Mouse (Mus musculus) kidney, embryonic 14.5 days (tissue): Measurements from ENCODE around the gene Eci2. TPM values are rescaled to one million over a fixed set of nuclear protein-coding genes. Genes with fewer than 3 reads are reported as not detected.
"Not testable (repeated sequence)": the region's sequence is repeated elsewhere in the genome, so short reads cannot be mapped to it uniquely, and the experiment has no call there.

Experiments used
- ATAC-seq: fragments of 200-750 bp; cut with Nextera tagmentation; 2 replicates; pipeline ENCODE4 v1.8.0; 2017; ENCODE audit warnings: moderate number of reproducible peaks, mild to moderate bottlenecking, moderate TSS enrichment, moderate library complexity; ENCODE audit not compliant: low FRiP score, low TSS enrichment
- H3K27ac ChIP-seq: fragments of 300-500 bp; sonication (generic); 2 replicates; pipeline ENCODE4 v1.5.1; 2014; ENCODE audit warnings: low read depth, mild to moderate bottlenecking, low read length, moderate library complexity, mixed read lengths
- H3K27me3 ChIP-seq: fragments of 300-500 bp; sonication (generic); 2 replicates; pipeline ENCODE4 v1.6.1; 2014; ENCODE audit warnings: mild to moderate bottlenecking, low read length; ENCODE audit not compliant: control insufficient read depth, insufficient read depth
- H3K36me3 ChIP-seq: fragments of 300-500 bp; sonication (generic); 2 replicates; pipeline ENCODE4 v1.6.1; 2014; ENCODE audit warnings: low read length, mixed read lengths; ENCODE audit not compliant: control insufficient read depth, insufficient read depth
- H3K4me1 ChIP-seq: fragments of 300-500 bp; sonication (generic); 2 replicates; pipeline ENCODE4 v1.6.1; 2014; ENCODE audit warnings: low read length, mixed read lengths; ENCODE audit not compliant: control insufficient read depth, insufficient read depth
- H3K4me2 ChIP-seq: fragments of 300-500 bp; sonication (generic); replicated peaks from 2 replicates; pipeline ENCODE4 v1.6.1; 2014; ENCODE audit warnings: low read depth, mild to moderate bottlenecking, low read length
- H3K4me3 ChIP-seq: fragments of 300-500 bp; sonication (generic); 2 replicates; pipeline ENCODE4 v1.5.1; 2014; ENCODE audit warnings: mild to moderate bottlenecking, low read length
- H3K9ac ChIP-seq: fragments of 300-500 bp; sonication (generic); 2 replicates; pipeline ENCODE4 v1.6.1; 2014; ENCODE audit warnings: low read depth, mild to moderate bottlenecking, low read length, moderate library complexity
- H3K9me3 ChIP-seq: fragments of 300-500 bp; sonication (generic); 2 replicates; pipeline ENCODE4 v1.6.1; 2016; ENCODE audit warnings: low read length; ENCODE audit not compliant: control insufficient read depth
- WGBS: fragments of 180-500 bp; shearing (Covaris S2); extraction: QIAGEN DNeasy Blood & Tissue Kit; methylation state at CpG from one replicate; pipeline ENCODE4 v1.1.7; 2014; 5-methylcytosine and 5-hydroxymethylcytosine counted together
- polyA plus RNA-seq: library from polyadenylated mRNA; unstranded; fragments of >200 nt; fragmentation: Nextera tagmentation; extraction: Ambion mirVana; gene quantifications from 2 replicates; pipeline ENCODE4 v1.2.1, GENCODE M21; 2014

Gene Eci2
- polyA plus RNA-seq, 1 experiment from 2014 or later: 139 TPM

DNA sequence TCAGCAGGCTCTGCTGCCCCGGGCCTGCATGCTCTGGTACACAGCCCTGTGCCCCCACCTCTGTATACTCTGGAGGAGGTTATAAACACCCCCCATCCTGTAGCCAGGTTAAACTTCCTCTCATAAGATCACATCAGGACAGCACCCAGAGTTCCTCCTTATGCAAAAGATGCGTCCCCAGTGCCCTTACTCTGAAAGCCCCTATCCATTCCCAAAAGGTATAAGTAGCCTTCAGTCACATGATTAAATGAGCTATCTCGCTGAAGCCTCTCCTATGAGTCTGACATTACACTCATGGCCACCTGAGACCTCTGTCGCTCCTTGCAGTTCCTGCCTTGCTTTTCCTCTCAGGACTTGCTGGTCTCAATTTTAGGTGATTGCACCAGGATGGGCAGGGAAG, 6.7 kb upstream of the Eci2 start:
- no peak overlapping the region for H3K9ac ChIP-seq
- no peak overlapping the region for H3K4me2 ChIP-seq
- no peak overlapping the region for H3K4me3 ChIP-seq
- no peaks in the 10 kb centered on the region for H3K4me1 ChIP-seq
- no peak overlapping the region for H3K27ac ChIP-seq
- H3K36me3 ChIP-seq: no peaks in the 10 kb centered on the region
- no peaks in the 10 kb centered on the region for H3K27me3 ChIP-seq
- 78% methylated on average over 4 of the region's 4 CpGs for WGBS
- H3K9me3 ChIP-seq: no peaks in the 10 kb centered on the region
- ATAC-seq: no peak

DNA sequence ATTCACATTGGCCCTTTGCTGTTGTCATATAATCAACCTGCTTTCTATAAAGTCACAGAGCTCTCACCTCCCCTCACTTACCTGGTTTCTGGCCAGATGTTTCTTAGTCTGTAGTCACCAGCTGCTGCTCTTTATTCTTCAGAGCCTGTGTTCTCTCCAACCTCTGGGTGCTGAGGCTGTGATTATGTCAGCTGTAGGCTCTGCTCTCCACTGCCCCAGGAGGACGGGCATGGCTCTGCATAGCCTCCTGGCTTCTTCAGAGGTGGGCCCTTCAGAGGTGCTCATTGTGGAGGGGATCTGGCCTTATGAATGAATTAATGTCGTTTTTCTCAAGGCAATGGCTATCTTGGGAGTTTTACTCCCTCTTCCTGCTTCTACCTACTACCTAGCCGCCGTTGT, 4.8 kb upstream of the Eci2 start:
- H3K36me3 ChIP-seq: no peaks in the 10 kb centered on the region
- H3K4me2 ChIP-seq: no peak overlapping the region
- no peak overlapping the region for H3K4me3 ChIP-seq
- H3K4me1 ChIP-seq: no peaks in the 10 kb centered on the region
- H3K27me3 ChIP-seq: no peaks in the 10 kb centered on the region
- no peaks in the 10 kb centered on the region for H3K9me3 ChIP-seq
- no peak overlapping the region for H3K27ac ChIP-seq
- no peak overlapping the region for H3K9ac ChIP-seq
- 79% methylated on average over 4 of the region's 4 CpGs for WGBS
- ATAC-seq: no peak

DNA sequence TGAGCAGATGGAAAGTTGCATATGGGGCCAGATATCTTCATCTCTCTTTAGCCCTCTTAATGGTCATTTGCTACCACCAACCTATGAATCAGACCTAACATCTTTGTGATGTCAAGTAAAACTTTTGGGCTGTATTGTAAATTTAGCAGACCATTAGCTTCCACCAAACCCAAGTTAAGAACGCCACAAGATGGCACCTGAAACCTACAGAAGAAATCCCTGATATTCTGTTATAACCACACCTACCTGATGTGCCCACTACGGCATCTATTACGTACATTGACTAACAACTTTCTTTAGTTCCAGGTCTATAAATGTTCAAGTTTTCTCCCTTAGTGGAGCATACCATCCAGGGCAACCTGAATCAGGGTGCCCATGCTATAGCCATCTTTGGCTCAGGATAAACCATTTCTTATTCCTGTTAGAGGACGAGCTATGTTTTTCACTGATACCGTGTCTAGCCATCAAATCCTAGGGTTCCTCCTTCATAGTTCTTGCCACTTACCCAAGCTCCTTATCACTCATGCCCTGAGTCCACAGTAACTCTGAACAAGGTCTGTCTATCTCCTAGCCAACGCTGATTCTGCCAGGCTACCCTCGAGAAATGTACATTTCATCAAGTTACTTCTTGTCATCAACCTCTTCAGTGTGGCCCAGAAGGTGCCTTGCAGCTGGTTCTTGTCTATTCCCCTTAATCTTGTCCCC, 4.2 kb upstream of the Eci2 start:
- Histone ChIP-seq H3K4me3 (no peak overlapping the region), H3K9me3 (no peaks in the 10 kb centered on the region), H3K9ac (no peak overlapping the region), H3K27me3 (no peaks in the 10 kb centered on the region), H3K36me3 (no peaks in the 10 kb centered on the region), H3K27ac (no peak overlapping the region), H3K4me2 (no peak overlapping the region), H3K4me1 (no peaks in the 10 kb centered on the region)
- 87% methylated on average over 7 of the region's 7 CpGs for WGBS
- ATAC-seq: no peak

DNA sequence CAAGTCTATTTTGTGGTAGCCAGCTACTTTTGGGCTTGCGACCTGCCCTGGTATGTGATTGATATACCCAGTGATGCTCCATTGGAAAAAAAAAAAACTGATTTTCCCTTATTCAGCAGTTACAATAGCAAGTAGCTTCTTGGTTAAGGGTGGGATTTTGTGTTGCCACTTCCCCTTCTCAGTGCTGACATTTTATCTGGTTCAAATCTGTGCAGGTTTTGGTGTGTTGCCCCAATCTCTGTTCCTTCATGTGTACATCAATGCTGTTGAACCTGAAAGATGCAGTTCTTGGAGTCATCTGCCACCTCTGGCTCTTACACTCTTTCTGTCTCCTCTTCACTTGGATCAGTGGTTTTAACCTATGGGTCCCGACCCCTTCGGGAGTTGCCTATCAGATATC, 1.5 kb upstream of the Eci2 start:
- no peaks in the 10 kb centered on the region for H3K4me1 ChIP-seq
- 81% methylated on average over 3 of the region's 3 CpGs for WGBS
- H3K9me3 ChIP-seq: no peaks in the 10 kb centered on the region
- H3K4me2 ChIP-seq: no peak overlapping the region
- no peak overlapping the region for H3K27ac ChIP-seq
- no peaks in the 10 kb centered on the region for H3K27me3 ChIP-seq
- ATAC-seq: no peak
- no peak overlapping the region for H3K9ac ChIP-seq
- no peak overlapping the region for H3K4me3 ChIP-seq
- H3K36me3 ChIP-seq: no peaks in the 10 kb centered on the region

GRCm38 (mm10) chr13:35023401-35023800, 3.5 kb downstream of the Eci2 start:
- 72% methylated on average over 1 of the region's 1 CpGs for WGBS
- H3K27me3 ChIP-seq, H3K27ac ChIP-seq, H3K4me3 ChIP-seq, H3K36me3 ChIP-seq, ATAC-seq, H3K4me2 ChIP-seq, H3K9me3 ChIP-seq, H3K9ac ChIP-seq, H3K4me1 ChIP-seq: not testable (repeated sequence)

DNA sequence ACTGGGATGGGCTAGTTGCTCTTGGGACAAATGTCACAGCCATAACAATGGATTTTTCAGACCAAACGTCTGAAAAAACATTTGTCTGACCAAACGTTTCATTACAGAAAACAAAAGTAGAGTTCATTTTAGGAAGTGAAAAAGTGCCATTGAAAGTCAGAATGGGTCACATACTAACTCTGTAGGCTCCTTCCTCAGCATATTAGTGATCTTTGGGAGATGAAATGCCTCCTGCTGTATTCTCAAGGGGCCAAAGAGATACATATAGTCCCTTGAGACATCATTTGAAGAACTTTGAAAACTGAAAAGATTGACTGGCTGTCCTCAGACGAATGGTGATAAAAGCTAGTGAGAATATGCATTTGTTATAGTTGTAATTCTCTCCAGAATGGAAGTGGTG, 6.5 kb downstream of the Eci2 start:
- Histone ChIP-seq H3K4me1 (no peaks in the 10 kb centered on the region), H3K4me2 (no peak overlapping the region), H3K9me3 (no peaks in the 10 kb centered on the region), H3K9ac (no peak overlapping the region), H3K27me3 (no peaks in the 10 kb centered on the region), H3K4me3 (no peak overlapping the region), H3K36me3 (no peaks in the 10 kb centered on the region), H3K27ac (no peak overlapping the region)
- WGBS: 72% methylated on average over 3 of the region's 3 CpGs
- ATAC-seq: no peak

- no peaks in the 10 kb centered on the region for H3K4me1 ChIP-seq
These were observed 7.9 kb downstream of the Eci2 start for GRCm38 (mm10) chr13:35018866-35019536.

DNA sequence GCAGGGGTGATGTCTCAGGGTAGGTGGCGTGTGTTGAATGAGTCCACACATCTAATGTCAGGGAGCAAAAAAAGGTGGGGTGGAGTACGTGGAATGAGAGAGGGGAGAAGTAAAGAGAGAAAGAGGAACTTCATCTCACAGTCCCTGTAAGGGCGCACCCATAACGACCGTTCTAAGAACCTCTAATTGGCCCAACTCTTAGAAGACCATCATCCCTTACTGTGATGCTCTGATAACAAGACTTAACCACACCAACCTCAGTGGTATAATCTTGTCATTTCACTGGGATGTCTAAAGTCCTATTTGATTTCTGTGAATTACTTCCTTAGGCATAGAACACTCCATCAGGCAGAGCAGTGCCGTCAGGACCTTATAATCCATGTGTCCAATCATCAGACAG, 9.5 kb downstream of the Eci2 start:
- Histone ChIP-seq H3K36me3 (no peaks in the 10 kb centered on the region), H3K27ac (no peak overlapping the region), H3K27me3 (no peaks in the 10 kb centered on the region), H3K9me3 (no peaks in the 10 kb centered on the region), H3K4me1 (no peaks in the 10 kb centered on the region), H3K4me3 (no peak overlapping the region), H3K9ac (no peak overlapping the region), H3K4me2 (no peak overlapping the region)
- ATAC-seq: no peak
- 91% methylated on average over 6 of the region's 6 CpGs for WGBS

More at GRCm38 (mm10) chr13:35018866-35019536, 7.9 kb downstream of the Eci2 start:
- Histone ChIP-seq H3K27ac (no peak overlapping the region), H3K4me2 (no peak overlapping the region), H3K36me3 (no peaks in the 10 kb centered on the region), H3K27me3 (no peaks in the 10 kb centered on the region), H3K9me3 (no peaks in the 10 kb centered on the region), H3K9ac (no peak overlapping the region), H3K4me3 (no peak overlapping the region)
- WGBS: 84% methylated on average over 7 of the region's 7 CpGs
- ATAC-seq: no peak

DNA sequence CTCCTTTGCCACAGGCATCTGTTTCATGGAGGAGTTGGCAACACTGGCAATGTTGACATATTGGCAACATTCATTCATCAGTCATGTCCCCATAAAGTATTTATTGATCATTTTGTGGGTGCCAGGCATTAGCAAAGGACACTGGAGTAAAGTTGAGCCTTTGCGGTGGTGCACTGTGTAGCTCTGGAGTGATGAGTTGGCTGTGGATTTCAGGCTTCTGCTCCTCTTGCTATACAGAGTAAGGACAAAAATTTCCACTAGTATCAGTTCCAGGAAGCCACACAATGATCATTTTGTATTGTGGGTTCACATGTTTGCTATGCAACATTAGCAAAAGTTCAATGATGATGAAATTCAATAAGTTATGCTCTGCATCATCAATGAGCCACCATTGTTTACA, 10.8 kb downstream of the Eci2 start:
- Histone ChIP-seq H3K27ac (no peak overlapping the region), H3K4me1 (no peaks in the 10 kb centered on the region), H3K9me3 (no peaks in the 10 kb centered on the region), H3K36me3 (no peaks in the 10 kb centered on the region), H3K9ac (no peak overlapping the region), H3K27me3 (no peaks in the 10 kb centered on the region), H3K4me3 (no peak overlapping the region), H3K4me2 (no peak overlapping the region)
- WGBS: 94% methylated on average over 1 of the region's 1 CpGs
- ATAC-seq: no peak
